Mouse (Mus musculus): ENCODE measurements around the gene Baiap3. TPM values are rescaled to one million over a fixed set of nuclear protein-coding genes. Genes with fewer than 3 reads are reported as not detected.
"Not testable (repeated sequence)": the region's sequence is repeated elsewhere in the genome, so short reads cannot be mapped to it uniquely, and the experiment has no call there.

Baiap3 gene
- polyA plus RNA-seq, 1 experiment from 2014 or later = 0.88 TPM

- Histone ChIP-seq H3K9me3 (ENCODE audit: control insufficient read depth, low read length) (no peaks in the 10 kb centered on the region), H3K4me3 (ENCODE audit: low read depth, low read length) (no peak overlapping the region), H3K36me3 (ENCODE audit: control insufficient read depth, insufficient read depth, low read length) (no peaks in the 10 kb centered on the region; the same call in 1 of the 2 replicates), H3K4me2 (ENCODE audit: low read depth, severe bottlenecking) (peak overlapping the region; percentile 32), H3K27me3 (ENCODE audit: control insufficient read depth, insufficient read depth, low read length) (no peaks in the 10 kb centered on the region), H3K9ac (ENCODE audit: low read length) (no peak overlapping the region), H3K27ac (replicated peaks; ENCODE audit: low read depth, low read length) (no peak overlapping the region), H3K4me1 (ENCODE audit: control insufficient read depth, insufficient read depth, low read length) (0 out of 2 replicates have a peak, but pooled peaks cover 3% of the 10 kb centered on the region)
- no peak for DNase-seq (ENCODE audit: low spot score)
- WGBS = 51% methylated on average over 6 of the region's 6 CpGs
- ATAC-seq (ENCODE audit: insufficient number of reproducible peaks, low FRiP score, low TSS enrichment, low read depth) = no peak
These were observed 33.1 kb downstream of the Baiap3 start for GRCm38 (mm10) chr17:25222951-25223601.

GRCm38 (mm10) chr17:25222504-25222940 is 33.6 kb downstream of the Baiap3 start:
- peak; percentile 74; the same call in 1 of the 2 replicates for ATAC-seq (ENCODE audit: insufficient number of reproducible peaks, low FRiP score, low TSS enrichment, low read depth)
- not testable (repeated sequence) for H3K27ac ChIP-seq (replicated peaks; ENCODE audit: low read depth, low read length); H3K36me3 ChIP-seq (ENCODE audit: control insufficient read depth, insufficient read depth, low read length); H3K9me3 ChIP-seq (ENCODE audit: control insufficient read depth, low read length); H3K4me1 ChIP-seq (ENCODE audit: control insufficient read depth, insufficient read depth, low read length); H3K9ac ChIP-seq (ENCODE audit: low read length); H3K27me3 ChIP-seq (ENCODE audit: control insufficient read depth, insufficient read depth, low read length); DNase-seq (ENCODE audit: low spot score)
- WGBS = 15% methylated on average over 14 of the region's 28 CpGs
- Histone ChIP-seq H3K4me3 (ENCODE audit: low read depth, low read length) (peak overlapping the region; percentile 31; the same call in 1 of the 2 replicates), H3K4me2 (ENCODE audit: low read depth, severe bottlenecking) (peak overlapping the region; percentile 68)

DNA sequence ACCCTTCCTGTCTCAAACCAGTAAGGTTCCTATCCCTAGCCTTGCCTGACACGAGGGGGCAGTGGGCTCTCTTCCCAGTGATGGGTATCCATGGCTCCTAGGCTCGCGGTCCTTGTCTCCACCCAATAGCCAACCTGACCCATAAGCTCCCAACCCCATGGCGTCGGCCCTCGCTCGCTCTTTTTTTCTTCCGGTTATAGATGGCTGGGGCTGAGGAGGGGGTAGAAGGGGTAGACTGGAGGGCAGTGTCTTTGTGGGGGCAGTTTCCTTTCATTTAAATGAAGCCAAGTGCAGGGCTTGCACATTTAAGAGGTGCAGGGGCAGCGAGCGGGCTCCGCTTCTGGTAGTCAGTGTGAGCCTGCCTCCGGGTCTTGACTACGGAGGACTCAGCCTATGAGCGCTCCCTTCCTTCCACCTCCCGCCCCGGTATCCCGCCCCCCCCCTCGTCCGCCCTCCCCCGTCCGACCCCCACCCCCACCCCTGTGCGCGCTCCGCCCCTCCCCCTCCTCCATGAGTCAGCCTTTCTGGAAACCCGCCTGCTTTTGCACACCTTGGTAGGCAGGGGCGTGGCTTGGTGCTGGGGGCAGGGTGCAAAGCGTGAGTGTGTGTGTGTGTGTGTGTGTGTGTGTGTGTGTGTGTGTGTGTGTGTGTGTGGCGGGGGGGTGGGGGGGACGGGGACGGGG is 34.2 kb downstream of the Baiap3 start:
- H3K27ac ChIP-seq (replicated peaks; ENCODE audit: low read depth, low read length) = no peak overlapping the region
- DNase-seq (ENCODE audit: low spot score) (peak; percentile 60), ATAC-seq (ENCODE audit: insufficient number of reproducible peaks, low FRiP score, low TSS enrichment, low read depth) (peak; percentile 83)
- 0% methylated on average over 20 of the region's 30 CpGs for WGBS
- H3K27me3 ChIP-seq (ENCODE audit: control insufficient read depth, insufficient read depth, low read length) = no peaks in the 10 kb centered on the region
- H3K9ac ChIP-seq (ENCODE audit: low read length) = no peak overlapping the region
- H3K4me2 ChIP-seq (ENCODE audit: low read depth, severe bottlenecking) = peak overlapping the region; percentile 68
- no peaks in the 10 kb centered on the region for H3K9me3 ChIP-seq (ENCODE audit: control insufficient read depth, low read length)
- H3K36me3 ChIP-seq (ENCODE audit: control insufficient read depth, insufficient read depth, low read length) = peaks cover 2% of the 10 kb centered on the region; the same call in 1 of the 2 replicates
- 0 out of 2 replicates have a peak, but pooled peaks cover 3% of the 10 kb centered on the region for H3K4me1 ChIP-seq (ENCODE audit: control insufficient read depth, insufficient read depth, low read length)
- H3K4me3 ChIP-seq (ENCODE audit: low read depth, low read length) = peak overlapping the region; percentile 31

- no peak for DNase-seq (ENCODE audit: low spot score)
- Histone ChIP-seq H3K9ac (ENCODE audit: low read length) (no peak overlapping the region), H3K9me3 (ENCODE audit: control insufficient read depth, low read length) (no peaks in the 10 kb centered on the region), H3K4me3 (ENCODE audit: low read depth, low read length) (no peak overlapping the region), H3K27me3 (ENCODE audit: control insufficient read depth, insufficient read depth, low read length) (no peaks in the 10 kb centered on the region), H3K27ac (replicated peaks; ENCODE audit: low read depth, low read length) (no peak overlapping the region), H3K36me3 (ENCODE audit: control insufficient read depth, insufficient read depth, low read length) (0 out of 2 replicates have a peak, but pooled peaks cover 2% of the 10 kb centered on the region), H3K4me1 (ENCODE audit: control insufficient read depth, insufficient read depth, low read length) (0 out of 2 replicates have a peak, but pooled peaks cover 3% of the 10 kb centered on the region), H3K4me2 (ENCODE audit: low read depth, severe bottlenecking) (no peak overlapping the region)
- no peak for ATAC-seq (ENCODE audit: insufficient number of reproducible peaks, low FRiP score, low TSS enrichment, low read depth)
- 90% methylated on average over 1 of the region's 1 CpGs for WGBS
These were observed 35.4 kb downstream of the Baiap3 start for GRCm38 (mm10) chr17:25220746-25221145.

DNA sequence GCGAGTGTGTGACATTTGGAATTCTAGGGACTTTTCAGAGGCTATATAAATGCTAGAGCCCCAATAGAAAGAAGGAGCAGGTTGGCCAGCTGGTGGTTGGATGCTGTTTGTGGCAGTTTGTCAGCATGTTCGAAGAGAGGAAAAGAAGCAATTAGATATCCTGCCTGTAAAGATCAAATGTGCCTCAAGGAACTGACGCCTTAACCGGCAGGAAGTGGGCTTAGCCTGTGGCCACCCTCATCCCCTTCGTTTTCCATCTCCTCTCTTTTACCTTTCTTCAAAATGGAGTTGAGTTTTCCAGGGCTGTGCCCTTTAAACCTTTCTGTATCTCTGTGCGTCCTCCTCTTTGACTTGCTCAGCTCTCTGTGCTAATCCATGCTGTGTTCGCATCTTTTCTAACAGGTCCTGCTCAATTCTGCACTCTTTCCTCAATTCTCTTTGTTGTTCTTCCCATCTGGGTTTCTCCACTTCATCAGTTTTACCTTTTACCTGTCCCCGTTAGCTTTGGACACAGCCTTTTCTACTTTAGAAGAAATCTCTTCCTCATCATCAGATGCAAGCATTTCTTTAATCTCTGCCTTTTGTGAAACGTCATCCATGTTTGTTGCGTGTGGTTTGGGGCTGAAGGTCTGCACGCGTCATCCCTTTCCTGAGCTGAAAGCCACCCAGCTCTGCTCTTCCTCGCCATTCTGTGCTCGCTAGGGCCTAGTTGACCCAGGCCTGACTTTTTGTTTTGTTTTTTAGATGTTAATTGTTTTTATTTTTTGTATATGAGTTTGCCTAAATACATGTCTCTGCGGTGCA is 36.5 kb downstream of the Baiap3 start:
- 0 out of 2 replicates have a peak, but pooled peaks cover 2% of the 10 kb centered on the region for H3K36me3 ChIP-seq (ENCODE audit: control insufficient read depth, insufficient read depth, low read length)
- H3K9me3 ChIP-seq (ENCODE audit: control insufficient read depth, low read length) = no peaks in the 10 kb centered on the region
- no peak overlapping the region for H3K4me2 ChIP-seq (ENCODE audit: low read depth, severe bottlenecking)
- no peak overlapping the region for H3K9ac ChIP-seq (ENCODE audit: low read length)
- 0 out of 2 replicates have a peak, but pooled peaks cover 3% of the 10 kb centered on the region for H3K4me1 ChIP-seq (ENCODE audit: control insufficient read depth, insufficient read depth, low read length)
- H3K4me3 ChIP-seq (ENCODE audit: low read depth, low read length) = no peak overlapping the region
- H3K27me3 ChIP-seq (ENCODE audit: control insufficient read depth, insufficient read depth, low read length) = no peaks in the 10 kb centered on the region
- DNase-seq (ENCODE audit: low spot score) (no peak), ATAC-seq (ENCODE audit: insufficient number of reproducible peaks, low FRiP score, low TSS enrichment, low read depth) (no peak)
- WGBS = 89% methylated on average over 15 of the region's 15 CpGs
- no peak overlapping the region for H3K27ac ChIP-seq (replicated peaks; ENCODE audit: low read depth, low read length)

DNA sequence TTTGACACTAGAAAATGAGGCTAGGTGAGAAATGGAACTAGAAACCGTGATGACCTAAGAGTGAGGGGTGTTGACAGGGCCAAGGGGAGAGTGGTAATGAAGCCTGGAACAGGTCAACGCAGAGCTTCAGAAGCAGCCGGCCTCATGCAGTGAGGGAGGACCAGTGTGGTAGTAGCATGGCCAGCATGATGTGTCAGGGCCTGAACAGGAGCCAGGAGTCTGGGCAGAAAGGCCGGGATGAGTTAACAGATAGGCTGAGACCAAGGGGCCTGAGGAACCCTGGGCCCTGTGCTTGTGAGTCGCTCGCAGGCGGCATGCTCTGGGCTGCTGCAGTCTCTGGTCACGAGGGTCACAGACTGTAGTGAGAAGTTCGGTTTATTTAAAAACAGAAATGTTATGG is 37.2 kb downstream of the Baiap3 start:
- no peak for DNase-seq (ENCODE audit: low spot score)
- 0 out of 2 replicates have a peak, but pooled peaks cover 5% of the 10 kb centered on the region for H3K36me3 ChIP-seq (ENCODE audit: control insufficient read depth, insufficient read depth, low read length)
- WGBS = 93% methylated on average over 9 of the region's 9 CpGs

DNA sequence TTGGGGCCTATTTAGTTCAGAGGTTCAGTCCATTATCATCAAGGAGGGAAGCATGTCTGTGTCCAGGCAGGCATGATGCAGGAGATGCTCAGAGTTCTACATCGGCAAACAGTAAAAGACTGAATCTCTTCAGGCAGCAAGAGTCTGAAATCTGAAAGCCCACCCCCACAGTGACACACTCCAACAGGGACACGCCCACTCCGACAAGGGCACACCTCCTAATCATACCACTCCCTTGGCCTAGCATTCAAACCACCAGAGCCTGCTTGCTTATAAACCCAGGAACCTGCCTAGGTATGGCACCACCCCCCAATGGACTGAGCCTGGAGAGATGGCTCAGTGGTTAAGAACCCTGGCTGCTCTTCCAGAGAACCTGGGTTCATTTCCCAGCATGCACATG is 40.7 kb downstream of the Baiap3 start:
- Histone ChIP-seq H3K36me3 (ENCODE audit: control insufficient read depth, insufficient read depth, low read length) (peaks cover 14% of the 10 kb centered on the region; the same call in 1 of the 2 replicates), H3K4me1 (ENCODE audit: control insufficient read depth, insufficient read depth, low read length) (no peaks in the 10 kb centered on the region), H3K9me3 (ENCODE audit: control insufficient read depth, low read length) (no peaks in the 10 kb centered on the region), H3K27me3 (ENCODE audit: control insufficient read depth, insufficient read depth, low read length) (no peaks in the 10 kb centered on the region), H3K4me2 (ENCODE audit: low read depth, severe bottlenecking) (no peak overlapping the region), H3K27ac (replicated peaks; ENCODE audit: low read depth, low read length) (no peak overlapping the region), H3K4me3 (ENCODE audit: low read depth, low read length) (no peak overlapping the region), H3K9ac (ENCODE audit: low read length) (no peak overlapping the region)
- DNase-seq (ENCODE audit: low spot score) = no peak
- WGBS = 88% methylated on average over 3 of the region's 3 CpGs
- ATAC-seq (ENCODE audit: insufficient number of reproducible peaks, low FRiP score, low TSS enrichment, low read depth) = no peak

More for the DNA sequence above, 37.2 kb downstream of the Baiap3 start:
- Histone ChIP-seq H3K9ac (ENCODE audit: low read length) (no peak overlapping the region), H3K4me3 (ENCODE audit: low read depth, low read length) (no peak overlapping the region), H3K9me3 (ENCODE audit: control insufficient read depth, low read length) (no peaks in the 10 kb centered on the region), H3K4me2 (ENCODE audit: low read depth, severe bottlenecking) (no peak overlapping the region), H3K4me1 (ENCODE audit: control insufficient read depth, insufficient read depth, low read length) (0 out of 2 replicates have a peak, but pooled peaks cover 3% of the 10 kb centered on the region), H3K27ac (replicated peaks; ENCODE audit: low read depth, low read length) (no peak overlapping the region), H3K27me3 (ENCODE audit: control insufficient read depth, insufficient read depth, low read length) (no peaks in the 10 kb centered on the region)
- no peak for ATAC-seq (ENCODE audit: insufficient number of reproducible peaks, low FRiP score, low TSS enrichment, low read depth)

GRCm38 (mm10) chr17:25211705-25212104 is 44.5 kb downstream of the Baiap3 start:
- Histone ChIP-seq H3K9ac (ENCODE audit: low read length) (no peak overlapping the region), H3K4me3 (ENCODE audit: low read depth, low read length) (no peak overlapping the region), H3K27ac (replicated peaks; ENCODE audit: low read depth, low read length) (no peak overlapping the region), H3K27me3 (ENCODE audit: control insufficient read depth, insufficient read depth, low read length) (no peaks in the 10 kb centered on the region), H3K4me1 (ENCODE audit: control insufficient read depth, insufficient read depth, low read length) (no peaks in the 10 kb centered on the region), H3K9me3 (ENCODE audit: control insufficient read depth, low read length) (no peaks in the 10 kb centered on the region), H3K4me2 (ENCODE audit: low read depth, severe bottlenecking) (no peak overlapping the region), H3K36me3 (ENCODE audit: control insufficient read depth, insufficient read depth, low read length) (peaks cover 12% of the 10 kb centered on the region; the same call in 1 of the 2 replicates)
- DNase-seq (ENCODE audit: low spot score) (no peak), ATAC-seq (ENCODE audit: insufficient number of reproducible peaks, low FRiP score, low TSS enrichment, low read depth) (no peak)
- 85% methylated on average over 4 of the region's 4 CpGs for WGBS

Data from limb, embryonic 11.5 days (tissue).